Mouse (Mus musculus) midbrain, embryonic 10.5 days (tissue): ENCODE measurements at regions not wholly inside any gene's neighbourhood (a gene's known extent, or its start where the extent isn't known, plus 50 kb on each side); places are given as distances from the start of the nearest gene placed in this dataset.
A peak's percentile ranks its signal among the peaks of the same experiment; 100 is the strongest.

Experiments used
- DNase-seq: peaks from one replicate; pipeline ENCODE4 v3.0.0-alpha.2; 2017; ENCODE audit warnings: low spot score
- H3K27ac ChIP-seq: fragments of 300-500 bp; sonication (generic); replicated peaks from 2 replicates; pipeline ENCODE4 v1.5.1; 2016; ENCODE audit warnings: mild to moderate bottlenecking
- H3K27me3 ChIP-seq: fragments of 300-500 bp; sonication (generic); 2 replicates; pipeline ENCODE4 v1.6.1; 2016; ENCODE audit warnings: low read depth, mild to moderate bottlenecking; ENCODE audit not compliant: poor library complexity, severe bottlenecking
- H3K36me3 ChIP-seq: fragments of 300-500 bp; sonication (generic); 2 replicates; pipeline ENCODE4 v1.6.1; 2016; ENCODE audit warnings: mild to moderate bottlenecking, moderate library complexity
- H3K4me1 ChIP-seq: fragments of 300-500 bp; sonication (generic); 2 replicates; pipeline ENCODE4 v1.6.1; 2016
- H3K4me3 ChIP-seq: fragments of 300-500 bp; sonication (generic); 2 replicates; pipeline ENCODE4 v1.5.1; 2016; ENCODE audit warnings: mild to moderate bottlenecking, moderate library complexity
- H3K9me3 ChIP-seq: fragments of 300-500 bp; sonication (generic); replicated peaks from 2 replicates; pipeline ENCODE4 v1.6.1; 2016; ENCODE audit warnings: mild to moderate bottlenecking
- WGBS: fragments of 180-500 bp; shearing (Covaris S2); methylation state at CpG from one replicate; pipeline ENCODE4 v1.1.7; 2016; 5-methylcytosine and 5-hydroxymethylcytosine counted together

- 0 out of 2 replicates have a peak, but pooled peaks cover under 1% of the 10 kb centered on the region for H3K9me3 ChIP-seq
- H3K27ac ChIP-seq = no peak overlapping the region
- 0 out of 2 replicates have a peak, but pooled peaks cover 3% of the 10 kb centered on the region for H3K4me1 ChIP-seq
- DNase-seq = no peak
- WGBS = 81% methylated on average over 6 of the region's 6 CpGs
- H3K4me3 ChIP-seq = no peak overlapping the region
- no peaks in the 10 kb centered on the region for H3K27me3 ChIP-seq
- H3K36me3 ChIP-seq = no peaks in the 10 kb centered on the region
These were observed 85.4 kb downstream of the Rpap3 start for GRCm38 (mm10) chr15:97620261-97620660.

DNA sequence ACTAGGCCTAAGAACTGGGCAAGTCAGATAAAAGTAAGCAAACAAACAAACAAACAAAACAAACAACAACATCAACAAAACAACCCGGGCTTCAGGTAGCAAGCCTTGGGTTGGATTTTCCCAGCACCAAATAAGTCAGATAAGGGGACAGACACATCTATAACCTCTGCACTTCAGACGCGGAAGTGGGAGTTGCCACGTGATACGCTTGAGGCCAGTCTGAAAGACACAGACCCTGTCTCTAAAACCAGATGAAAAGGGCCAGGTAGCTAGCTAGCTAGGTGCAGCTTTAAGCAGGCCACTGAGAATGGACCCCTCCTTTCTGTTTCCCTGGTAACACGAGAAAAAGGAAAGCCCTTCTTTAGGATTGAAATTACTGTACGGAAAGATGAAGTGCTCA is 85.9 kb downstream of the Rpap3 start:
- H3K9me3 ChIP-seq = no peaks in the 10 kb centered on the region
- no peak overlapping the region for H3K4me3 ChIP-seq
- no peaks in the 10 kb centered on the region for H3K27me3 ChIP-seq
- 0 out of 2 replicates have a peak, but pooled peaks cover 3% of the 10 kb centered on the region for H3K4me1 ChIP-seq
- no peaks in the 10 kb centered on the region for H3K36me3 ChIP-seq
- H3K27ac ChIP-seq = no peak overlapping the region
- 93% methylated on average over 7 of the region's 7 CpGs for WGBS
- DNase-seq = no peak

GRCm38 (mm10) chr15:97612325-97612724 is 93.3 kb downstream of the Rpap3 start:
- H3K27ac ChIP-seq = no peak overlapping the region
- H3K27me3 ChIP-seq = no peaks in the 10 kb centered on the region
- no peak overlapping the region for H3K4me3 ChIP-seq
- H3K4me1 ChIP-seq = peaks cover 23% of the 10 kb centered on the region
- no peaks in the 10 kb centered on the region for H3K9me3 ChIP-seq
- 84% methylated on average over 2 of the region's 2 CpGs for WGBS
- H3K36me3 ChIP-seq = no peaks in the 10 kb centered on the region
- no peak for DNase-seq

GRCm38 (mm10) chr15:97610767-97611166 is 94.9 kb downstream of the Rpap3 start:
- no peaks in the 10 kb centered on the region for H3K27me3 ChIP-seq
- no peaks in the 10 kb centered on the region for H3K9me3 ChIP-seq
- 89% methylated on average over 4 of the region's 4 CpGs for WGBS
- no peak overlapping the region for H3K4me3 ChIP-seq
- H3K36me3 ChIP-seq = no peaks in the 10 kb centered on the region
- no peak for DNase-seq
- H3K4me1 ChIP-seq = peaks cover 38% of the 10 kb centered on the region
- H3K27ac ChIP-seq = no peak overlapping the region

DNA sequence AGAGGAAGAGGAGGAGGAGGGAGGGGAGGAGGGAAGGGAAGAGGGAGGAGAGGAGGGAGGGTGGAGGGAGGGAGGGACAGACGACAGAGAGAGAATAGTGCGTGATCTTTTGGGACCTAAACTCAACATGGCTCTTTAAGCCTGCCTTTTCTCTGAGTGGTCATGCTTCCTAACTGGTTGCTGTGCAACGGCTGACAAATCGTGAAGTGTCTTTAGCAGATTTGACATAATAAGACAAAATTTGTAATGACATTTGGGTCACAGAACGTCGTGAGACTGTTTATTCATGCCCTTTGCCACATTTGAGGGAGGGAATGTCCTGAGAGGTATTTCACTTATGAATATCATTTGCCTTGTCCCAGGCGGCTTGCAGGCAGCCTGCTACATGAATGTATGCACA is 96.1 kb downstream of the Rpap3 start:
- no peaks in the 10 kb centered on the region for H3K9me3 ChIP-seq
- H3K36me3 ChIP-seq = no peaks in the 10 kb centered on the region
- no peak overlapping the region for H3K27ac ChIP-seq
- H3K4me1 ChIP-seq = peaks cover 39% of the 10 kb centered on the region
- 72% methylated on average over 7 of the region's 7 CpGs for WGBS
- no peak overlapping the region for H3K4me3 ChIP-seq
- no peak for DNase-seq
- H3K27me3 ChIP-seq = peaks cover 8% of the 10 kb centered on the region; the same call in 1 of the 2 replicates

- Histone ChIP-seq H3K9me3 (no peaks in the 10 kb centered on the region), H3K27ac (no peak overlapping the region), H3K4me3 (no peak overlapping the region), H3K27me3 (peaks cover 8% of the 10 kb centered on the region; the same call in 1 of the 2 replicates), H3K4me1 (peaks cover 37% of the 10 kb centered on the region), H3K36me3 (no peaks in the 10 kb centered on the region)
- 88% methylated on average over 7 of the region's 7 CpGs for WGBS
- DNase-seq = no peak
These were observed 97.0 kb downstream of the Rpap3 start for GRCm38 (mm10) chr15:97608651-97609050.

DNA sequence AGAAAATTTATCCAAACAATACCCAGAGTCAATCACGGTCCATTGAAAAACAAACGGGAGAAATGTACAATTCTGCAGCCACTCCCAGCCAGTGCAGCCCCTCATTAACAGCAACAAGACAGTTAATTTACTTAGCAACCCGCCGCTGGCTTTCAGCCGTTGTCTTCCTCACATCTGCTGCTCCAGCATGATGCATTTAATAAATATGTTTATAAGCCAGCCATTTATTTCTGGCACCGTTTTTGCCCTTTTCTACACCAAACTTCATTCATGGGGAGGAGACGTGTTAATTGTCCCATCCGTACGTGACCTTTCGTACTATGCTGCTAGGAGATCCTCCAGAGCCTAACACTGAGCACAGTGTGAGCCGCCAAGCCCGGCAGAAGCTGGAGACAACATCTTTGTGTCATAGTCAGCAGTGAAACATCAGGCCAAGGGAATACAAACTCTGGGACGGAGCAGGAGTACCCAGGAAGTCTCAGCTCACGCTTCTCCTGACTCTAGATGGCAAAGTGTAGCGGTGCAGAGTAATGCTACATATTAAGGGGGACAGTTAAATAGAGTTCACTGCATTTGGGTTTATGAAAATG is 97.9 kb downstream of the Rpap3 start:
- Histone ChIP-seq H3K27me3 (peaks cover 8% of the 10 kb centered on the region; the same call in 1 of the 2 replicates), H3K4me1 (peaks cover 29% of the 10 kb centered on the region), H3K27ac (peak overlapping the region; percentile 49; the same call in 1 of the 2 replicates), H3K36me3 (no peaks in the 10 kb centered on the region), H3K4me3 (no peak overlapping the region), H3K9me3 (no peaks in the 10 kb centered on the region)
- 65% methylated on average over 15 of the region's 15 CpGs for WGBS
- DNase-seq = no peak

GRCm38 (mm10) chr15:97606630-97607381 is 98.8 kb downstream of the Rpap3 start:
- 6% methylated on average over 25 of the region's 25 CpGs for WGBS
- no peaks in the 10 kb centered on the region for H3K36me3 ChIP-seq
- H3K4me1 ChIP-seq = peaks cover 26% of the 10 kb centered on the region
- peak overlapping the region; percentile 53 for H3K4me3 ChIP-seq
- peaks cover 8% of the 10 kb centered on the region; the same call in 1 of the 2 replicates for H3K27me3 ChIP-seq
- DNase-seq = peak; percentile 76
- no peaks in the 10 kb centered on the region for H3K9me3 ChIP-seq
- H3K27ac ChIP-seq = peak overlapping the region; percentile 81

DNA sequence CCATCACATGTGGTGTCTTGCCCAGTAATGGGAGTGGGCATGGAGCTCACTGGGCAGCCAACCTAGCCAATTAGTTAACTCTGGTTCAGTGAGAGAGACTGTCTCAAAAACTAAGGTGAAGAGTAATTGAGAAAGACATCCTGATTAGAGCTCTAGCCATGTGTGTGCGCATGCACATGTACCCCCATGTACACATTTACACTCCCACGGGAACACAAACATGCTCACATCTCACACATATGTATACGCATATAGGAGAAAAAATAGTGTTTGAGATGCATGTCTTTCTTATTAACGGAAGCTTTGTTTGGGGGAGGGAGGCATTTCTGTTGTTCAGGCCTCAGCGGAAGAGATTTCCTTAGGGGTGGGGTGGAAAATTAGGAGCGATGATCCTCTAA is 99.4 kb downstream of the Rpap3 start:
- peak overlapping the region; percentile 53 for H3K4me3 ChIP-seq
- H3K27me3 ChIP-seq = peaks cover 8% of the 10 kb centered on the region; the same call in 1 of the 2 replicates
- no peaks in the 10 kb centered on the region for H3K36me3 ChIP-seq
- DNase-seq = no peak
- H3K27ac ChIP-seq = peak overlapping the region; percentile 81
- no peaks in the 10 kb centered on the region for H3K9me3 ChIP-seq
- H3K4me1 ChIP-seq = peaks cover 26% of the 10 kb centered on the region
- 39% methylated on average over 6 of the region's 6 CpGs for WGBS

GRCm38 (mm10) chr15:97605791-97606190 is 99.8 kb downstream of the Rpap3 start:
- Histone ChIP-seq H3K27me3 (peaks cover 8% of the 10 kb centered on the region; the same call in 1 of the 2 replicates), H3K4me3 (no peak overlapping the region), H3K27ac (no peak overlapping the region; the same call in 1 of the 2 replicates), H3K9me3 (no peaks in the 10 kb centered on the region), H3K4me1 (peaks cover 26% of the 10 kb centered on the region), H3K36me3 (no peaks in the 10 kb centered on the region)
- WGBS = 95% methylated on average over 7 of the region's 7 CpGs
- no peak for DNase-seq

- WGBS = 62% methylated on average over 6 of the region's 6 CpGs
- H3K27me3 ChIP-seq = peaks cover 8% of the 10 kb centered on the region; the same call in 1 of the 2 replicates
- no peaks in the 10 kb centered on the region for H3K9me3 ChIP-seq
- H3K36me3 ChIP-seq = no peaks in the 10 kb centered on the region
- peaks cover 23% of the 10 kb centered on the region for H3K4me1 ChIP-seq
- no peak overlapping the region for H3K4me3 ChIP-seq
- DNase-seq = no peak
- no peak overlapping the region for H3K27ac ChIP-seq
These were observed 102.1 kb downstream of the Rpap3 start for GRCm38 (mm10) chr15:97603492-97603891.

- no peak overlapping the region for H3K27ac ChIP-seq
- no peak overlapping the region for H3K4me3 ChIP-seq
- no peak for DNase-seq
- H3K4me1 ChIP-seq = peaks cover 43% of the 10 kb centered on the region
- no peaks in the 10 kb centered on the region for H3K36me3 ChIP-seq
- WGBS = 93% methylated on average over 8 of the region's 8 CpGs
- H3K9me3 ChIP-seq = no peaks in the 10 kb centered on the region
- no peaks in the 10 kb centered on the region for H3K27me3 ChIP-seq
These were observed 107.4 kb downstream of the Rpap3 start for GRCm38 (mm10) chr15:97598270-97598669.

GRCm38 (mm10) chr15:97596514-97597081 is 109.0 kb downstream of the Rpap3 start:
- WGBS = 89% methylated on average over 8 of the region's 8 CpGs
- no peak overlapping the region for H3K4me3 ChIP-seq
- DNase-seq = no peak
- H3K36me3 ChIP-seq = no peaks in the 10 kb centered on the region
- H3K27ac ChIP-seq = no peak overlapping the region
- H3K27me3 ChIP-seq = no peaks in the 10 kb centered on the region
- no peaks in the 10 kb centered on the region for H3K9me3 ChIP-seq
- peaks cover 51% of the 10 kb centered on the region for H3K4me1 ChIP-seq
